Mouse (Mus musculus): ENCODE data around the gene Nr2c2ap.

DNA sequence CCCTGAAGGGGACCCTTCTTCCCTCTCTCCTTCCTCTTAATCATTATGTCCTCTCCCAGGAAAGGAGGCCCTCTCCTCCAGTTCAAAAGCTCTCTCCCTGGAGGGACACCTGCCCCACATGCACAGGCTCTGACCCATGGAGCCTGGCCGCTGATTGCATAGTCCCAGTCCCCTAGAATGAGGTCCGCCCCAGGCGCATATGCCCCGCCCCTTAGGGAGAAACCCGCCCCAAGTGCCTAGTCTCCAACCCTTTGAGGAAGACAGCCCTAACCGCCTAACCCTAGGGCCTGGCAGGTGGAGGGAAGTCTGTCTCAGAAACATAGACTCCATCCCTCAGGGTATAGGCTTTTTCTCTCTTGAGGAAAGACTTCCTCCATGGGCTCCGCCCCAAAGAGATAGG is 43.9 kb upstream of the Nr2c2ap start:
- TF ChIP-seq CTCF (IDR thresholded peaks at IDR 0.05; ENCODE audit: borderline replicate concordance, insufficient read depth, low read depth, low read length) (no peak), POLR2A (IDR thresholded peaks at IDR 0.05; ENCODE audit: borderline replicate concordance, insufficient read depth, low read length) (no peak)
